Mouse (Mus musculus): ENCODE results near the gene Klf7. TPM values are rescaled to one million over a fixed set of nuclear protein-coding genes. Genes with fewer than 3 reads are reported as not detected.

The Klf7 gene
- total RNA-seq, 2 experiments from 2014 or later: 153 to 161 TPM

DNA sequence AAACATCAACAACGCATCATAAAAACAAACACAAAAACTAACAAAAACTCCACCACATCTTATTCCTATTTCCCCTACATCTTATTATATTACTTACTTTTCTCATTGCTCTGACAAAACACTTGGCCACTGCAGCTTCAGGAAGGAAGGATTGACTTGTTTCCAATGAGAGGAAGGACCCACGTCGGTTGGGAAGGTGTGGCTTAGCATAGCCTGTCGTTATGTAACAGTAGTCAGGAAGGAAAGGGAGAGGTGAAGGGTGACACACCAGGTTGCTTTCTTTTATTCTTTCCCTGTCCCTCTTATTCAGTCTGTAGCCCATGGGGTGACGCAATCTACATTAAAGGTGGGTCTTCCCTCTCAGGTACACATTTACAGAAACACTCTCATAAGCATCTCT, 129.6 kb downstream of the Klf7 start:
- no peak for DNase-seq
- intact Hi-C loops (cut with DNase I): no loop called here

DNA sequence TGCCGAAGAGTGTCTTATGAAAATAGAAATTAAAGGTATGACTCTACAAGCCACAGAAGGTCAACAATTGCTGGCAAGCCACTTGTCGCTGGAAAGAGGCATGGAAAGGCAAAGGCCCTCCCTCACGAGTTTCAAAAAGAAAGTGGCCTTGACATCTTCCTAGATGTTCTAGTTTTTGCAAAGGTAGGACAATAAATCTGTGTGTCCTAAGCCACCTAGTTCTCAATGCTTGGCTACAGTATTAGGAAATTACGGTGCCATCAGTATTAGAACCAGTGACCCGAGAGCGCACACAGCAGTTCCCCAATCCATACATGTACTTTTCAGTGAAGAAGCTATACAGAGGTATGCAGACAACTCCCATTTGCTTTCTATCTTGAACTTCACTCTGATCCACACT, 131.7 kb downstream of the Klf7 start:
- DNase-seq: no peak
- intact Hi-C loops (cut with DNase I): no loop called here

DNA sequence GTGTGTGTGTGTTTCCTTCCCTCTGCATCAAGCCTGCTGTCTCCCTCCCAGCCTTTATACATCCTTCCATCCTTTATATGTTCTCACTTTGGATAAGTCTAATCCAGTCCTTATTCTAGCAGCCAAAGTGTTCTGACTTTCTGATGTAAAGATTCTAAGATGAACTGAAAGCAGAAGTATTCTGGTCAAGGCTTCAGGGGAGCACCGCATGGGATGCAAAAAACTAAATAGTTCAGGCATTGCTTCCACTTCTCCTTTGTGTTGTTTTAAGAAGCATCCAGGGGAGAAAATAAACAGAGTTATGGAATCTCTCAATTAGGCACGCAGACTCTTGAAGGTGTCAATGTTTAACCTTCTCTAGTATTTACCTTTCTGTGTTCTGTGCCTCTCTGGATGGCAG, 141.3 kb downstream of the Klf7 start:
- intact Hi-C loops (cut with DNase I): no loop called here
- no peak for DNase-seq

Small RNA genes lying within 50 kb of the gene (microRNA-seq; reads per million reads assigned to microRNA genes)
- gene Mir6899: 1.2 reads per million

All from left cerebral cortex, postnatal 4 days (tissue).